Mouse (Mus musculus) hindbrain, embryonic 16.5 days (tissue): ENCODE data around the gene Smurf1. TPM values are rescaled to one million over a fixed set of nuclear protein-coding genes. Genes with fewer than 3 reads are reported as not detected.

Experiments used
- ATAC-seq: fragments of 200-750 bp; cut with Nextera tagmentation; 2 replicates; pipeline ENCODE4 v1.8.0; 2017; ENCODE audit warnings: moderate TSS enrichment, moderate library complexity
- H3K27ac ChIP-seq: fragments of 300-500 bp; sonication (generic); 2 replicates; pipeline ENCODE4 v1.5.1; 2014; ENCODE audit warnings: low read depth, mild to moderate bottlenecking, control low read depth, low read length, moderate library complexity
- H3K27me3 ChIP-seq: fragments of 300-500 bp; sonication (generic); replicated peaks from 2 replicates; pipeline ENCODE4 v1.6.1; 2014; ENCODE audit warnings: low read length; ENCODE audit not compliant: control insufficient read depth, insufficient read depth
- H3K36me3 ChIP-seq: fragments of 300-500 bp; sonication (generic); 2 replicates; pipeline ENCODE4 v1.6.1; 2014; ENCODE audit warnings: mild to moderate bottlenecking, low read length, moderate library complexity, mixed read lengths; ENCODE audit not compliant: control insufficient read depth, insufficient read depth
- H3K4me1 ChIP-seq: fragments of 300-500 bp; sonication (generic); 2 replicates; pipeline ENCODE4 v1.6.1; 2014; ENCODE audit warnings: low read depth, low read length; ENCODE audit not compliant: control insufficient read depth, insufficient read depth
- H3K4me2 ChIP-seq: fragments of 300-500 bp; sonication (generic); 2 replicates; pipeline ENCODE4 v1.6.1; 2014; ENCODE audit warnings: mild to moderate bottlenecking, low read length, control low read depth, moderate library complexity
- H3K4me3 ChIP-seq: fragments of 300-500 bp; sonication (generic); 2 replicates; pipeline ENCODE4 v1.5.1; 2014; ENCODE audit warnings: mild to moderate bottlenecking, low read length, control low read depth, moderate library complexity
- H3K9ac ChIP-seq: fragments of 300-500 bp; sonication (generic); 2 replicates; pipeline ENCODE4 v1.6.1; 2014; ENCODE audit warnings: low read depth, mild to moderate bottlenecking, control low read depth, low read length, moderate library complexity
- H3K9me3 ChIP-seq: fragments of 300-500 bp; sonication (generic); 2 replicates; pipeline ENCODE4 v1.6.1; 2014; ENCODE audit warnings: mild to moderate bottlenecking, low read length, moderate library complexity; ENCODE audit not compliant: control insufficient read depth
- WGBS: fragments of 180-500 bp; shearing (Covaris S2); extraction: QIAGEN DNeasy Blood & Tissue Kit; methylation state at CpG from one replicate; pipeline ENCODE4 v1.1.7; 2014; 5-methylcytosine and 5-hydroxymethylcytosine counted together
- polyA plus RNA-seq: library from polyadenylated mRNA; unstranded; fragments of >200 nt; fragmentation: Nextera tagmentation; extraction: Ambion mirVana; gene quantifications from 2 replicates; pipeline ENCODE4 v1.2.1, GENCODE M21; 2015

The Smurf1 gene
- polyA plus RNA-seq, 1 experiment from 2014 or later = 14.9 TPM

- WGBS = 97% methylated on average over 3 of the region's 3 CpGs
These were observed 113.8 kb downstream of the Smurf1 start for GRCm38 (mm10) chr5:144851820-144852219.

GRCm38 (mm10) chr5:144849932-144850331, 115.7 kb downstream of the Smurf1 start:
- H3K9me3 ChIP-seq = no peaks in the 10 kb centered on the region
- H3K4me1 ChIP-seq = no peaks in the 10 kb centered on the region
- H3K4me3 ChIP-seq = no peak overlapping the region
- no peak overlapping the region for H3K4me2 ChIP-seq
- no peak overlapping the region for H3K9ac ChIP-seq
- 92% methylated on average over 10 of the region's 10 CpGs for WGBS
- H3K27ac ChIP-seq = no peak overlapping the region
- no peaks in the 10 kb centered on the region for H3K27me3 ChIP-seq
- H3K36me3 ChIP-seq = peaks cover 83% of the 10 kb centered on the region
- ATAC-seq = no peak

More at GRCm38 (mm10) chr5:144851820-144852219, 113.8 kb downstream of the Smurf1 start:
- H3K27ac ChIP-seq = no peak overlapping the region
- H3K4me1 ChIP-seq = no peaks in the 10 kb centered on the region
- H3K9me3 ChIP-seq = no peaks in the 10 kb centered on the region
- no peaks in the 10 kb centered on the region for H3K27me3 ChIP-seq
- no peak for ATAC-seq
- no peak overlapping the region for H3K9ac ChIP-seq
- H3K36me3 ChIP-seq = peaks cover 68% of the 10 kb centered on the region
- H3K4me2 ChIP-seq = no peak overlapping the region
- H3K4me3 ChIP-seq = no peak overlapping the region

- H3K4me2 ChIP-seq = no peak overlapping the region
- no peak for ATAC-seq
- WGBS = 71% methylated on average over 5 of the region's 5 CpGs
These were observed 116.9 kb downstream of the Smurf1 start for GRCm38 (mm10) chr5:144848735-144849134.

GRCm38 (mm10) chr5:144845352-144845751, 120.3 kb downstream of the Smurf1 start:
- WGBS = 94% methylated on average over 20 of the region's 20 CpGs
- no peak overlapping the region for H3K9ac ChIP-seq
- H3K4me3 ChIP-seq = no peak overlapping the region
- H3K4me1 ChIP-seq = no peaks in the 10 kb centered on the region
- H3K27ac ChIP-seq = no peak overlapping the region
- H3K36me3 ChIP-seq = peaks cover 83% of the 10 kb centered on the region
- no peaks in the 10 kb centered on the region for H3K9me3 ChIP-seq
- H3K27me3 ChIP-seq = no peaks in the 10 kb centered on the region
- ATAC-seq = no peak
- H3K4me2 ChIP-seq = no peak overlapping the region

More at GRCm38 (mm10) chr5:144848735-144849134, 116.9 kb downstream of the Smurf1 start:
- Histone ChIP-seq H3K36me3 (peaks cover 83% of the 10 kb centered on the region), H3K4me1 (no peaks in the 10 kb centered on the region), H3K9me3 (no peaks in the 10 kb centered on the region), H3K9ac (no peak overlapping the region), H3K27ac (no peak overlapping the region), H3K27me3 (no peaks in the 10 kb centered on the region), H3K4me3 (no peak overlapping the region)

- WGBS = 89% methylated on average over 3 of the region's 3 CpGs
- no peak for ATAC-seq
These were observed 129.5 kb downstream of the Smurf1 start for GRCm38 (mm10) chr5:144836100-144836499.

GRCm38 (mm10) chr5:144831840-144832469, 133.7 kb downstream of the Smurf1 start:
- no peaks in the 10 kb centered on the region for H3K9me3 ChIP-seq
- ATAC-seq = no peak
- H3K4me3 ChIP-seq = no peak overlapping the region
- H3K4me1 ChIP-seq = no peaks in the 10 kb centered on the region
- H3K4me2 ChIP-seq = no peak overlapping the region
- no peak overlapping the region for H3K27ac ChIP-seq
- H3K36me3 ChIP-seq = peaks cover 80% of the 10 kb centered on the region
- no peak overlapping the region for H3K9ac ChIP-seq
- no peaks in the 10 kb centered on the region for H3K27me3 ChIP-seq
- 95% methylated on average over 9 of the region's 9 CpGs for WGBS

More at GRCm38 (mm10) chr5:144836100-144836499, 129.5 kb downstream of the Smurf1 start:
- no peaks in the 10 kb centered on the region for H3K9me3 ChIP-seq
- no peak overlapping the region for H3K4me2 ChIP-seq
- no peaks in the 10 kb centered on the region for H3K4me1 ChIP-seq
- H3K4me3 ChIP-seq = no peak overlapping the region
- no peak overlapping the region for H3K9ac ChIP-seq
- H3K27ac ChIP-seq = no peak overlapping the region
- H3K36me3 ChIP-seq = peaks cover 73% of the 10 kb centered on the region
- no peaks in the 10 kb centered on the region for H3K27me3 ChIP-seq

- Histone ChIP-seq H3K4me3 (no peak overlapping the region), H3K9ac (no peak overlapping the region), H3K4me2 (no peak overlapping the region), H3K4me1 (no peaks in the 10 kb centered on the region), H3K9me3 (no peaks in the 10 kb centered on the region), H3K27ac (no peak overlapping the region), H3K36me3 (peaks cover 83% of the 10 kb centered on the region), H3K27me3 (no peaks in the 10 kb centered on the region)
- ATAC-seq = no peak
- WGBS = 94% methylated on average over 4 of the region's 4 CpGs
These were observed 136.0 kb downstream of the Smurf1 start for GRCm38 (mm10) chr5:144829631-144830030.

- ATAC-seq = no peak; the same call in 1 of the 2 replicates
- Histone ChIP-seq H3K27me3 (no peaks in the 10 kb centered on the region), H3K36me3 (peaks cover 84% of the 10 kb centered on the region), H3K4me1 (no peaks in the 10 kb centered on the region), H3K4me3 (no peak overlapping the region), H3K27ac (no peak overlapping the region; the same call in 1 of the 2 replicates), H3K4me2 (no peak overlapping the region), H3K9ac (no peak overlapping the region), H3K9me3 (no peaks in the 10 kb centered on the region)
- WGBS = 92% methylated on average over 20 of the region's 20 CpGs
These were observed 137.1 kb downstream of the Smurf1 start for GRCm38 (mm10) chr5:144828365-144829102.
